Mouse (Mus musculus): ENCODE measurements around the gene Kcnj14.

GRCm38 (mm10) chr7:45867871-45868270, 43.3 kb upstream of the Kcnj14 start:
- TF ChIP-seq FLI1 (IDR thresholded peaks at IDR 0.05; ENCODE audit: low read length) (no peak), GATA1 (IDR thresholded peaks at IDR 0.05; ENCODE audit: borderline replicate concordance, low read length) (no peak)
